Mouse (Mus musculus): Measurements from ENCODE around the gene Gm29427.

DNA sequence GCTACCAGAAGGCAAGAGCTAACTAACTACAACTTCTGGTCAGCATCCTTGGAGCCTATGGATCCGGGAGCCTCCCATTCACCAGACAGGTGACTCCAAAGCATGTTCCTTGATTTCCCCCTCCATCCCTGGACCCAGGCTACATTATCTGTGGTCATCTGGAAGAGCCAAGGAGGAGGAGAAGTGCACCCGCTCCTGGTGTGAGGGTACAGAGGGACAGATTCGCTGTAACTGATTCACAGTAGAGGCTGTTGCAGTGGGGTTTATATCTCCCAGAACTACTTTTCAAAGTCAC, 566 bp upstream of the Gm29427 start:
- TF ChIP-seq CTCF (IDR thresholded peaks at IDR 0.05; ENCODE audit: low read depth, low read length) (no peak), POLR2A (IDR thresholded peaks at IDR 0.05; ENCODE audit: borderline replicate concordance, low read depth, low read length) (no peak)

All from bone marrow macrophage, adult 2 months (primary cell).